Mouse (Mus musculus): Measurements from ENCODE around the gene Fstl1. TPM values are rescaled to one million over a fixed set of nuclear protein-coding genes. Genes with fewer than 3 reads are reported as not detected.

The Fstl1 gene
- polyA plus RNA-seq, 1 experiment from 2014 or later = 81.8 TPM

GRCm38 (mm10) chr16:37879750-37880419 is 103.2 kb downstream of the Fstl1 start:
- WGBS = 93% methylated on average over 4 of the region's 4 CpGs
- Histone ChIP-seq H3K9me3 (replicated peaks) (no peaks in the 10 kb centered on the region), H3K36me3 (ENCODE audit: poor library complexity, severe bottlenecking) (peaks cover 67% of the 10 kb centered on the region), H3K4me2 (no peak overlapping the region), H3K9ac (no peak overlapping the region), H3K27me3 (no peaks in the 10 kb centered on the region), H3K4me3 (no peak overlapping the region), H3K4me1 (peaks cover 1% of the 10 kb centered on the region; the same call in 1 of the 2 replicates), H3K27ac (no peak overlapping the region)
- ATAC-seq = no peak

DNA sequence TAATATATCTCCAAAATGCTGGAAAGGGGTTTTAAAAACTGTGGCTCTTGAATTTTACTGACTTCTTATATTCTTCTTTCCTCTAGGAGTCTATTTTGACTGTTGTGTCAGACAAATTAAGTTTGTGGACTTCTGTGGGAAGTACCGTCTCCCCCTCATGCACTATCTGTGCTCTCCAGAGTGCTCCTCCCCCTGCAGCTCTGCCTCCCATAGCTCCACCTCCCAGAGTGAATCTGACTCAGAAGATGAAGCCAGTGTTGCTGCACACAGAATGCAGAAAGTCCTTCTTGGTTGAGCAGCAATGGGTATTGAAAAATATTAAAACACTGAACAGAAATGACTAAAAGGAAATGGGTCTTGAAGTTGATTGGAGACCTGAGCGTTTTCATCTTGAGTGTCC is 104.5 kb downstream of the Fstl1 start:
- H3K36me3 ChIP-seq (ENCODE audit: poor library complexity, severe bottlenecking) = peaks cover 67% of the 10 kb centered on the region
- WGBS = 90% methylated on average over 2 of the region's 2 CpGs
- H3K27me3 ChIP-seq = no peaks in the 10 kb centered on the region
- ATAC-seq = no peak
- H3K4me3 ChIP-seq = no peak overlapping the region
- H3K9ac ChIP-seq = no peak overlapping the region
- no peaks in the 10 kb centered on the region for H3K9me3 ChIP-seq (replicated peaks)
- H3K27ac ChIP-seq = no peak overlapping the region
- H3K4me1 ChIP-seq = no peaks in the 10 kb centered on the region
- no peak overlapping the region for H3K4me2 ChIP-seq

Other genes starting within 250 kb of the Fstl1 start
- gene Gtf2e1, start 237.1 kb upstream of the Fstl1 start, polyA plus RNA-seq (2015; fragmentation: Nextera tagmentation; extraction: Ambion mirVana) = 41.9 and 43.0 TPM in 2 replicates
- gene Rabl3, start 237.0 kb upstream of the Fstl1 start, polyA plus RNA-seq (2015; fragmentation: Nextera tagmentation; extraction: Ambion mirVana) = 25.9 and 28.1 TPM in 2 replicates
- 0.27 and 0.38 TPM in 2 replicates for gene Hgd, start 196.7 kb upstream of the Fstl1 start, polyA plus RNA-seq (2015; fragmentation: Nextera tagmentation; extraction: Ambion mirVana)
- 59.4 and 75.9 TPM in 2 replicates for gene Ndufb4, start 122.4 kb upstream of the Fstl1 start, polyA plus RNA-seq (2015; fragmentation: Nextera tagmentation; extraction: Ambion mirVana)
- gene Gm36028, start 84.3 kb downstream of the Fstl1 start, polyA plus RNA-seq (2015; fragmentation: Nextera tagmentation; extraction: Ambion mirVana) = 0.16 TPM in 1 of 2 replicates, not detected in the other
- gene Lrrc58, start 91.5 kb downstream of the Fstl1 start, polyA plus RNA-seq (2015; fragmentation: Nextera tagmentation; extraction: Ambion mirVana) = 55.3 and 55.4 TPM in 2 replicates
- 5.5 TPM in 2 replicates for gene Gpr156, start 139.6 kb downstream of the Fstl1 start, polyA plus RNA-seq (2015; fragmentation: Nextera tagmentation; extraction: Ambion mirVana)